Mouse (Mus musculus) brown adipose tissue, adult 24 weeks (tissue): Measurements from ENCODE around the gene Bach2. TPM values are rescaled to one million over a fixed set of nuclear protein-coding genes. Genes with fewer than 3 reads are reported as not detected.
A peak's percentile ranks its signal among the peaks of the same experiment; 100 is the strongest.

ENCODE experiments used
- H3K27ac ChIP-seq: fragments of 200-500 bp; replicated peaks from 2 replicates; pipeline ENCODE4 v1.5.1; 2012; ENCODE audit warnings: low read depth, mild to moderate bottlenecking, low read length
- H3K4me1 ChIP-seq: fragments of 200-500 bp; 2 replicates; pipeline ENCODE4 v1.6.1; 2012; ENCODE audit warnings: low read length, mixed read lengths; ENCODE audit not compliant: control insufficient read depth, insufficient read depth, insufficient read length
- H3K4me3 ChIP-seq: fragments of 200-500 bp; 2 replicates; pipeline ENCODE4 v1.5.1; 2012; ENCODE audit warnings: low read depth, mild to moderate bottlenecking, low read length, moderate library complexity; ENCODE audit not compliant: insufficient read depth
- polyA plus RNA-seq: library from polyadenylated mRNA; stranded (reverse); fragments of >200 nt; gene quantifications from 2 replicates; pipeline ENCODE4 v1.2.4, GENCODE M21; 2012; ENCODE audit not compliant: missing spikeins, insufficient read depth, insufficient read length

Bach2 gene
- polyA plus RNA-seq, 1 experiment = 1.2 TPM

DNA sequence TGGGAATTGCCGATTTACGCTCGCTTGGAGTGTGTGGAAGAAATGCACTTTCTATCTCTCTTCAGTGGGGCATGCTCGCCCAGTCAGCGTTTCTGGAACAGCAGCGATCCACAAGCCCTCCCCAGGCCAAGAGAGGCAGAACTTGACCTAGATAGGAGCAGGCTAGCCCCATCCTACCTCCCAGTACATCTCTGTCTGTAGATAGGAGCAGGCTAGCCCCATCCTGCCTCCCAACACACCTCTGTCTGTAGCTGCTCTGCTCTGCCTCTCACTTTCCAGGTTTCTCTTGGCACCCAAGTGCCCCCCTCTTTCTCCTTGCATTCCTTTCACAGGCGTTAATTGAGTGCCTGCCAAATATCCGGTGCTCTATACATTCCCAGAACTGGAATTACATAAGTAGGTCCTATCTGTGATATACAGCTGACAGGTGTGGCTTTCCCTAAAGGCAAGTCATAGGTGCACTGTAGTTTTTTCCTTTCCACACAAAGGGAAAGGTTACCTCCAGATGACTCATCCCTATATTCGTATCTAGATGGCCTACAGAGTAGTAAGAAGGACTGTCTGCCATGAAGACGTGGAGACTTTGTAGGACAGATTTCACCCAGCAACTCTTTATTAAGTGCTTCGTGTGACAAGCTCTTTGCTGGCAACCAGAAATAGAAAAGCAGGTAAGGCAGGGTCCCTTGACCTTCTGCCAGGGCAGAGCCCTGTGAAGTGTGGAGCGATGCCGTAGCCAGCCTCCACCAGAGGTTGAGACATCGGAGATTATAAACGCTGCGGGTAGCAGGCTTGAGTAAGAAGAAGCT, 137.3 kb downstream of the Bach2 start:
- peaks cover 3% of the 10 kb centered on the region; the same call in 1 of the 2 replicates for H3K4me1 ChIP-seq
- H3K4me3 ChIP-seq = no peak overlapping the region
- H3K27ac ChIP-seq = no peak overlapping the region

DNA sequence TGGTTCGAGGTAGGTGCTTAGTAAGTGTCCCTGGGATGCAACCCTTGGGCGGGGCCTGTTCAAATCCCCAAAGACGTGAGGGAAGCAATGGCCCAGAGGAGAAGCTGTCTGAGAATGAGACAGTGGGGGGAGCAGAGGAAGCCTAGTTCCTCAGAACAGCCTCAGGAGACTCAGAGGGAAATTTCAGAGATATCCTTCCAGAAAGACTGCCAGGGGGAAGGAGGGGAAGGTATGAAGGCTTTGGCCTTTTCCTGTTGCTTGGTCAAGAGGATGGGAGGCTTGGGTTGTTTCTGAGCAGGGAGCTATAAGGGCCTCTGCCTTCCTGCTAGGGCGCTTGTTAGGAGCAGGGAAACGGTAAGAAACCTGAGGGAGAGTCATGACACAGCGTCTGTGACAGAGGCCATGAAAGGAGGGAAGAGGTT, 137.9 kb downstream of the Bach2 start:
- Histone ChIP-seq H3K27ac (no peak overlapping the region), H3K4me1 (peaks cover 3% of the 10 kb centered on the region; the same call in 1 of the 2 replicates), H3K4me3 (no peak overlapping the region)

DNA sequence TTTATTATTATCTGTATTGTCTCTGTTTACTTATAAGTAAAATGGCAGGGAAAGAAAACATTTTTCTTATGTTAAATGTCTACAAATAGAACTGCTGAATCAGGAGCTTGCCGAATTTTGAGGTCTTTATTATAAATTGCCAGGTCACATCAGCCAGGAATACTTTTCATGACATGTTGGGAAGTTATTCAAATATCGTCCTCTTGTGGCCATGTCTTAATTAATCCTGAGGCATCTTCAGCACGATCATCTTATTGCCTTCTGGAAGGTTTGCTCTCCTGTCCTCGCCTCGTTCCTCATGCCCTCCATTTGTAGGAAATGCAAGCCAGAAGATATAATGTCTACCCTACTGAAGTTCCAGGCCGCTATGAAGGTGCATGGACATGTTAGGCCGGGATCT, 140.5 kb downstream of the Bach2 start:
- no peak overlapping the region for H3K27ac ChIP-seq
- peaks cover 3% of the 10 kb centered on the region; the same call in 1 of the 2 replicates for H3K4me1 ChIP-seq
- H3K4me3 ChIP-seq = no peak overlapping the region

DNA sequence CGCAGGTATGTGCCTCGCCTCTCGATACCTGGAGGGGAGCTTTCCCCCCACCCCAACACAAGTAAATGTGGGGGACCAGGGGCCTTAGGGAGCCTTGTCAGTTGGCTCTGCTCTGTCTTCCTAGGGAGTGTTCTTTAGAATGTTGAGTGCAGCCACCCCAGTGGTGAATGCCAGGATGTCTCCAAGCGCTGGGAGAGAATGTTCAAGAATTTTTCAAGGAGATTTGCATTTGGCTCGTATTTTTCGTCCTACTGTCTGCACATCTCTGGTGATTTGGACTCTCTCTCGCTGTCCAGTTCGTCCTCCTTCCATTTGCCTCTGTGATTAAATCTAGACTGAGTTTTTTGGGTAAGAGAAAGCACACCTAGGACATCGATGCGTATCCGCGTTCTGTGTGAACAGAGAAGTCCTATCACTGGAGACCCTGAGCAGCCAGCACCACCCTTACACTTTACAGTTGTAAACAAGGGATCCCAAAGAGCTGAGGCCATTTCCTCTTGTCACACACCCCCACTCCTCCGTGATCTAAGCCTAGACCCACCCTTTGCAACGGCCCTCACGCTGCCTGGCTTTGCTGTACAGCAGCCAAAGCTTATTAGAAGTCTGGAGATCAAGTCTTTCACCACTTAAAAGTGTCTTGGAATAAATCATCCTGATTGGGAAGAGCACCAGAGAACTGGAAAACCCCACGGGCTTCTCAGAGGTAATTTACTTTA, 143.2 kb downstream of the Bach2 start:
- Histone ChIP-seq H3K27ac (no peak overlapping the region), H3K4me3 (no peak overlapping the region), H3K4me1 (no peaks in the 10 kb centered on the region)

DNA sequence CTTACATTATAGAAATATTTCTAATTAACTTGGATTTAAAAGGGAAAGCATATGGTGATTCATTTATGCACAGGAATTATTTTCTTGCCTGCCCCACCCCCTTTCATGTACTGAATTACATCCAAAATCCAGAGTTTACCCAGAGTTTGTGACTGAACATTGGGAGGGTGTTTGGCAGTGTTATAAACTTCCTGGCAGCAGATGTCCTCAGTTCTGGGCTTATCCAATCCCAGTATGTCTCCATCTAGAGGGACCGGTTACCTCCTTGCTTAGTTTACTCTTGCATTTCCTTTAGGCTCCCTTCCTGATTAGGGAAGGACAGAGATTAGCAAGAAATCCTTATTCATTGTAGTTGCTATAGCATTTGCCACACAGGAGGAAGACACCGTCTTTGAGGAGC, 146.5 kb downstream of the Bach2 start:
- H3K27ac ChIP-seq = no peak overlapping the region
- no peak overlapping the region for H3K4me3 ChIP-seq
- peaks cover 13% of the 10 kb centered on the region; the same call in 1 of the 2 replicates for H3K4me1 ChIP-seq

DNA sequence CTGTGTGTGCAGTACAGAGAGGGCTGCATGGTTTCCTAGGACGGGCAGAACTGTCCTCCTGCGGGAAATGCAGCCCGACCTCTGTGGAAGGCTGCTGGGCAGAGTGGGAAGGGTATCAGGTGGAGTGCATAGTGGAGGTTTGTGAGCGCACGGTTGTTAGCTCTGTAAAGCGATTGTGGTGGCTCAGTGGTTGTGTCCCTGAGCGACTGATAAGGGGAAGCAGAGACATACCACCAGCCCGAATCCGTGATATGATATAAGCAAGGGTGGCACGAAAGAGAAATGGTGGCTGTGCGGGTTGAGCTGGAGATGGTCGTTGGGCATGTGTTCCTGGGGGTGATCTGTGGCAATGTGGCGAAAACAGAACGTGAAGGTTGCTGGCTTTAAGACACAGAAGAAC, 147.0 kb downstream of the Bach2 start:
- Histone ChIP-seq H3K4me3 (no peak overlapping the region), H3K4me1 (peaks cover 13% of the 10 kb centered on the region; the same call in 1 of the 2 replicates), H3K27ac (no peak overlapping the region)

DNA sequence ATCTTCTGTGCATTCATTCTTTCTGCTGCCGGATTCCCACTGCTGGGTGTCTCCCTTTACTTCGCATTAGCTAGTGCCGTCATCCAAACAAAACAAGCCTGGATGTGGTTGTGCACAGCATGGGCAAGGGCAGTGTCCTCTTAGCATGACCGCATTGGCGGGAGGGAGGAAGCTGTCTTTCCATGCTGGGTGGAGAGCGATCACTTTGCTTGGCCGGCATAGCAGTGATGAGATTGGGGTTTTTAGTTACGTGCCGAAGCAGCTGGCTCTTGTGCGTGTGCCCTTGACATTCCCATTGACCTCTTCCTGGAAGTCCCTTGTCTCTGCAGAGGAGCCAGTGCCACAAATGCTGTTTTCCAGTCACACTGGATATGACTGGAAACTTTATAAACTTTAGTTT, 147.7 kb downstream of the Bach2 start:
- Histone ChIP-seq H3K4me1 (peaks cover 13% of the 10 kb centered on the region; the same call in 1 of the 2 replicates), H3K4me3 (no peak overlapping the region), H3K27ac (no peak overlapping the region)

DNA sequence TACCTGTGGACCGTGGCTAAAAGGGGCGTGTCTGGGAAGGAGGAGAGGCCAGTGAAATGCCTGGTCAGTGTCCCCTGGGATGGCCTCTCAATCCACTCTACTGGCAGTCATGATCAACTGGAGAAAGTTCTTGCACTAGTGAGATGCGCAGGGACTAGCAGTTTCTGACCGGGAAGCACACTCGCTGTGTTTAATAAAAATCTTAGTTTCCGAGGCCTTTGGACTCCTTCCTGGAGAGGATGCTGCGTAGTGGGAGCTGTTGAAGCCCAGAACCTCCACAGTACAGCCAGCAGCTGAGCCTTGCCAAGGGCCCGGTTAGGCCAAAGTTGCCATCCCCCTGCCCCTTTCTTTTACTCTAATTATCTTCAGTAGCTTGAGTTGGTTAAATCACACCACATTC, 148.3 kb downstream of the Bach2 start:
- no peak overlapping the region for H3K27ac ChIP-seq
- no peak overlapping the region for H3K4me3 ChIP-seq
- H3K4me1 ChIP-seq = peaks cover 13% of the 10 kb centered on the region; the same call in 1 of the 2 replicates

DNA sequence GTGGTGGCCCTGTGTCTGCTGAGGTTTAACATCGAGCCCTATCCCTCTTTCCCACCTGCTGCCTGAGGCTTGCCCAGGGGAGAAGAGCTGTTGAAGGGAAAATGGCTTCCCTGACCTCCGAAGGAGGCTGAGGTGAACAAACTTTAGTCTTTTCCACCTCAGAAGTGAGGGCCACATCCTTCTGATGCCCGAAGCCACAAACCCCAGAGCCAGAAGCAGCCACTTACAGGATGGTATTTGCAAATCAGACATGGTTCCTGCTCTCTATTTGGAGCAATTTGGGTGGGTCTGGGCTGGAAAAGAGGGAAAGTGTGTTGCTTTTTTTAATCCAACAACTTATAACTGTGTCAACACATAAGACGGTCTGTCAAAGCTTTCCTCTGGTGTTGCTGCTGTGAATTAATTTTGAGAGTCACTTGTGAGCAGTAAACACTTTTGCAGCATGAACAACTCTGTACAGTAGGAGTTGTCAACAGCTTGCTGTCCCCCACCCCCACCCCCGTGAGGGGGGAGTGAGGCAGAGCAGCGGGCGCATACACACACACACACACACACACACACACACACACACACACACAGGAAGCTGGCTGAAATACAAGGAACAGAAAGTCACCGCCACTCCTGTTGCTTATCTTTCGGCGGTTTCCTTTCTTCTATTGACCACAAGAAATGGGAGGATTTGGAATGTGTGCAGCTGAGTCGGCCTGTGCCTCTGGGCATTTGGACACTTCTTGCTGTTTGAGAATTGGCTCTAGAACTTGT, 149.1 kb downstream of the Bach2 start:
- Histone ChIP-seq H3K4me3 (no peak overlapping the region), H3K4me1 (peaks cover 13% of the 10 kb centered on the region; the same call in 1 of the 2 replicates), H3K27ac (peak overlapping the region; percentile 1; the same call in 1 of the 2 replicates)

DNA sequence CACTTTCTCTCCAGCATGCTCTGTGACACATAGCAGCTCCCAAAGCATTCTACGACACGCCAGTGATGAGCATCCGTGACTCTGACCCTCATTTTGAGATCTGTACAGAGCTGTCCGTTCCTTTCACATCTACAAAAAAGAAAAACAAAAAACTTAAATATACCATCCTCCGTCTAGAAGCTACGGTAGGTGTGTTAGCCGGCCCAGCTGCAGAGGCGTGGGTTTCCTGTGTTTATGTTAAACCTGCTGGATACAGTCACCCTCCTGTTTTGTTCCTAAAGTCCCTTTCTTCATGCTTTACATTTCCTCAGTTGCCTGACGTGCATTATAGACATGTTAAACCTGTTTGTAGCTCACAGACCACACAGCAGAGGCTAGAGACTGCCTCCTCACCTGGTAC, 150.0 kb downstream of the Bach2 start:
- H3K4me1 ChIP-seq = peaks cover 13% of the 10 kb centered on the region; the same call in 1 of the 2 replicates
- H3K4me3 ChIP-seq = no peak overlapping the region
- H3K27ac ChIP-seq = no peak overlapping the region

DNA sequence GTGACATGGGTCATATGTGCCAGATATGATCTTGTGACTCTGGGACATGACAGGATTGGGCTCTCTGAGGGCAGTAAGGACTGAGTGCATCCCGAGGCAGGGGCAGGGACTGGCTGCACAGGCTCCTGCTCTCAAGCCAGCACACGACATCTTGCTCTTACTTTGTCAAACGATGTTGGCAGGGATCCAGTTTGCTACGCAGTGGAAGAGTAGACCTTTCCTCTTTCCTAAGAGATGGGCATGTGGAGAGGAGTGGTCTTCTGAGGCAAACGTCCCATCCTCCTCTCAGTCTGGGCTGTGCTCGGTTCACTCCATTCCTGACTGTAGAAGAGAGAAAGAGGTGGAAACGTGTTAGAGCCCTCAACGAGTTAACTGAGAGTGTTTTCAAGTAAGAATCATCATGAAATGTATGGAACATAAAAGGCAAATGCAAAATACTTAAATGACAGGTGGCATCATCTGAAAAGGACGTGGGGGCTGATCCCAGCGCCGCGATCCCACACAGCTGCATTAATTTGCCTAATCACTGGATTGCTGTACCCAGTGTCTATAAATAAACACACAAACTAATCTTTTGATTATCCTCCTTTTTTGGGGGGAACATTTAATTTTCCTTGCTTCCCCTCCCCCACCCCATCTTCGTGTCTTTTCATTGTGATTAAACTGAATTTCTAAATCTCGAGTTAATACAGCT, 150.7 kb downstream of the Bach2 start:
- H3K4me1 ChIP-seq = peaks cover 13% of the 10 kb centered on the region; the same call in 1 of the 2 replicates
- no peak overlapping the region for H3K27ac ChIP-seq

DNA sequence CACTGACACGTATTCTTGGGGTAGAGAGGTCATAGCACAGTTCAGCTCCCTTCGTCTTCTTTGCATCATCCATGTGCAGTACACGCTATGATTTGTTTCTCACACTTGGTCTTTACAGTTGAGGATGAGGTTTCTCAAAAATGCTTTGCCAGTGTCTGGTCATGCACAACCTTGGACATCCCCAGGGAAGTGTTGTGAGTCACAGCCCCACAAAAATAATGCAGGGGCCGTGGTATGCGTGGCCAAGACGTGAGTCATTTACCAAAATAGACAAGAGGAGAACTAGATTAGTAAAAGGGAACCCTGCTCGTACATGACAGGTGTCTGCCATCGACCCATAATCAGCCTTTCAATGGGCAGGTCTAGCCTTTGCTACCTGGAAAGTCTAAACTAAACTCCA, 152.7 kb downstream of the Bach2 start:
- no peak overlapping the region for H3K27ac ChIP-seq
- H3K4me3 ChIP-seq = no peak overlapping the region
- peaks cover 13% of the 10 kb centered on the region; the same call in 1 of the 2 replicates for H3K4me1 ChIP-seq

More for the DNA sequence above, 150.7 kb downstream of the Bach2 start:
- no peak overlapping the region for H3K4me3 ChIP-seq

DNA sequence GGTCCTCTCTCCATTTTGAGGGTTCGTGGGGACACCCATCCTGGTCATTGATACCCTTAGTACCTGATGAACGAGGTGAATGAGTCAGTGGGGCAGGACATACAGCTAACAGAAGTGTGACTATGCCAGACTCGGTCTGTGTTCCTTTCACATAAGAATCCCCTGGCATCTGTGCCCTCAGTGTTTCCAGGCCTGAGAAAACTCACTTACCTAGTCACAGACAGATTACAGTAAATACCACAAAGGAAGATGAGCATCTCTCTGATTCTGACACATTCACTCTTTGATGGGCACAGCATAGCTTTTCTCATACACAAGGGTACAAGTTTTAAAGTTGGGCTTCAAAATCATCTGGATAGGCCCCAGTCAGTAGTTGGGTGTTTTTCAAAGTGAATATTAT, 154.6 kb downstream of the Bach2 start:
- no peak overlapping the region for H3K27ac ChIP-seq
- no peak overlapping the region for H3K4me3 ChIP-seq
- H3K4me1 ChIP-seq = peaks cover 8% of the 10 kb centered on the region; the same call in 1 of the 2 replicates

DNA sequence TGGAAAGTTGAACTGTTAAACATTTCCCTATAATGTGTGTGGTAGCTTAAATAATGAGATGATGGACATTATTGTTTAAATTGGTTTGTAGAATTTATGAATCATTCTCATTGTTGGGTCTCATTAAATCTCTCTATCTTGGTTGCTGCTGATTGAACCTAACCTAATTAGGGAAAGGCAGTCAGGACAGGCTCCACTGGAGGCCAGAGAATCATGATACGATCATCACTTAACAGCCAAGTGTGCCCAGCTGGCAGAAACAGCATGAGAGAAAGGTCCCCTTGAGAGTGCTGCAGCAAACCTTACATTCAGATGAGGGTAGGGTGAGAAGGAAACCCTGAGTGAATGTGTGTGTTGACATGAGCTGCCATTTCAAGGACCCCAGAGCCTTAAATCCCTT, 155.3 kb downstream of the Bach2 start:
- H3K27ac ChIP-seq = no peak overlapping the region
- peaks cover 2% of the 10 kb centered on the region; the same call in 1 of the 2 replicates for H3K4me1 ChIP-seq
- no peak overlapping the region for H3K4me3 ChIP-seq
